Mouse (Mus musculus) kidney, adult 2 months (tissue): ENCODE measurements around the gene Plau.

ENCODE experiments used
- CTCF ChIP-seq: fragments of 200-500 bp; conservative IDR thresholded peaks from 2 replicates; pipeline ENCODE4 v1.5.1; 2011; ENCODE audit warnings: low read depth, mild to moderate bottlenecking, control low read depth, low read length, moderate library complexity, mixed read lengths; ENCODE audit not compliant: insufficient read depth, insufficient read length
- POLR2A ChIP-seq: fragments of 200-500 bp; IDR thresholded peaks from one replicate; pipeline ENCODE4 v1.6.1; 2011; ENCODE audit warnings: low read depth, low read length, control low read depth

DNA sequence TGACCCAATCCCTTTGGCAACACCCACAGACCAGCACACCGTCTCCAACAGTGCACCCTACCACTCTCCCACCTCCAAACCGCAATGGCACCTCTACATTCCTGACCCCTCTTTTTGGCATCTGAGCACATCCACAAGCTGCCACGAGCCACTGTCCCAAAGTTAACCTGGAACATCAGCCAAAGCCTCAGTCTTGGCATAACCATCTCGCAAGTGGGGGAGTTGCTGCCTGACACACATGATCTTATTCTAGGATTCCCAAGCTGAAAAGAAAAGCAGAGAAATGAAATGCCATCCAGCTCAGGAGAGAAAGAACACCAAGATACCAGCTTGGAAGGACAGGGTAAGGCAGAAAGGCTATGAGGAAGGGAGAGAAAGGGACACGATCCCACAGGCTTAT lies 46.0 kb upstream of the Plau start:
- TF ChIP-seq CTCF: no peak
- no peak for TF ChIP-seq POLR2A
